Mouse (Mus musculus) MEL (cell line): ENCODE measurements around the gene Olfr49. TPM values are rescaled to one million over a fixed set of nuclear protein-coding genes. Genes with fewer than 3 reads are reported as not detected.

Source experiments
- DNase-seq: peaks from one replicate; pipeline ENCODE4 v3.0.0; 2011; ENCODE audit warnings: low read depth, low spot score
- H3K27ac ChIP-seq: 2 replicates; pipeline ENCODE4 v1.5.1; 2012; ENCODE audit warnings: low read depth, mild to moderate bottlenecking, control low read depth, low read length, moderate library complexity; ENCODE audit not compliant: control insufficient read depth
- H3K27me3 ChIP-seq, 2 experiments: fragments of 150-350 bp in 1 of 2; sonication (generic) in 1 of 2; 2 replicates each; pipeline ENCODE4 v1.6.1; 2012; ENCODE audit warnings: low read length in 2 of 2, mild to moderate bottlenecking in 2 of 2, improper control_type of control experiment in 1 of 2, moderate library complexity in 1 of 2; ENCODE audit not compliant: insufficient read depth in 2 of 2, control insufficient read depth in 1 of 2
- H3K36me3 ChIP-seq, 2 experiments: 2 replicates each; pipeline ENCODE4 v1.6.1; 2012 to 2014; ENCODE audit warnings: low read length in 2 of 2, improper control_type of control experiment in 1 of 2, inconsistent platforms in 1 of 2, mild to moderate bottlenecking in 1 of 2; ENCODE audit not compliant: insufficient read depth in 2 of 2, control insufficient read depth in 1 of 2
- H3K4me1 ChIP-seq, 2 experiments: fragments of 150-350 bp in 1 of 2; sonication (generic) in 1 of 2; 2 replicates each; pipeline ENCODE4 v1.6.1; 2012; ENCODE audit warnings: low read length in 2 of 2, improper control_type of control experiment in 1 of 2, mild to moderate bottlenecking in 1 of 2; ENCODE audit not compliant: insufficient read depth in 2 of 2, control insufficient read depth in 1 of 2
- H3K4me3 ChIP-seq, 2 experiments: fragments of 150-350 bp in 1 of 2; sonication (generic) in 1 of 2; 2 replicates each; pipeline ENCODE4 v1.5.1; 2012; ENCODE audit warnings: low read depth in 2 of 2, low read length in 2 of 2, mild to moderate bottlenecking in 2 of 2, moderate library complexity in 2 of 2, control low read depth in 1 of 2, improper control_type of control experiment in 1 of 2; ENCODE audit not compliant: control insufficient read depth in 1 of 2, insufficient read depth in 1 of 2
- H3K79me2 ChIP-seq: 2 replicates; pipeline ENCODE4 v1.6.1; 2012; ENCODE audit warnings: mild to moderate bottlenecking, low read length, moderate library complexity; ENCODE audit not compliant: control insufficient read depth, poor library complexity, insufficient read depth
- H3K9ac ChIP-seq: 2 replicates; pipeline ENCODE4 v1.6.1; 2012; ENCODE audit warnings: low read depth, mild to moderate bottlenecking, control low read depth, low read length, moderate library complexity; ENCODE audit not compliant: control insufficient read depth, poor library complexity, severe bottlenecking
- H3K9me3 ChIP-seq: fragments of 150-350 bp; sonication (generic); replicated peaks from 2 replicates; pipeline ENCODE4 v1.6.1; 2012; ENCODE audit warnings: mild to moderate bottlenecking, low read length, improper control_type of control experiment, moderate library complexity; ENCODE audit not compliant: insufficient read depth
- CHD1 ChIP-seq: IDR thresholded peaks from 2 replicates; pipeline ENCODE4 v1.6.1; 2012; ENCODE audit warnings: low read depth, mild to moderate bottlenecking, inconsistent platforms, low read length, improper control_type of control experiment
- CTCF ChIP-seq, 3 experiments: IDR thresholded peaks in 2 of 3; conservative IDR thresholded peaks in 1 of 3; 2 replicates each; pipeline ENCODE4 v1.5.1; 2011 to 2012; ENCODE audit warnings: low read length in 3 of 3, low read depth in 2 of 3, mild to moderate bottlenecking in 2 of 3, improper control_type of control experiment in 1 of 3, inconsistent platforms in 1 of 3, mixed read lengths in 1 of 3, moderate library complexity in 1 of 3; ENCODE audit not compliant: control insufficient read depth in 1 of 3, insufficient read depth in 1 of 3, poor library complexity in 1 of 3, severe bottlenecking in 1 of 3
- E2F4 ChIP-seq: IDR thresholded peaks from 2 replicates; pipeline ENCODE4 v1.6.1; 2011; ENCODE audit warnings: low read depth, low read length, improper control_type of control experiment, borderline replicate concordance
- ETS1 ChIP-seq: IDR thresholded peaks from 2 replicates; pipeline ENCODE4 v1.6.1; 2012; ENCODE audit warnings: low read depth, mild to moderate bottlenecking, inconsistent platforms, low read length, improper control_type of control experiment, moderate library complexity
- GABPA ChIP-seq: IDR thresholded peaks from 2 replicates; pipeline ENCODE4 v1.6.1; 2012; ENCODE audit warnings: low read depth, mild to moderate bottlenecking, inconsistent platforms, low read length, improper control_type of control experiment, moderate library complexity
- JUND ChIP-seq: IDR thresholded peaks from 2 replicates; pipeline ENCODE4 v1.6.1; 2011; ENCODE audit warnings: low read depth, mild to moderate bottlenecking, improper control_type of control experiment, low read length
- KAT2A ChIP-seq: conservative IDR thresholded peaks from 2 replicates; pipeline ENCODE4 v1.6.1; 2012; ENCODE audit warnings: low read depth, low read length, improper control_type of control experiment, inconsistent platforms
- MAZ ChIP-seq: IDR thresholded peaks from 2 replicates; pipeline ENCODE4 v1.6.1; 2012; ENCODE audit warnings: low read depth, mild to moderate bottlenecking, inconsistent platforms, low read length, improper control_type of control experiment
- MXI1 ChIP-seq: IDR thresholded peaks from 2 replicates; pipeline ENCODE4 v1.6.1; 2011; ENCODE audit warnings: mild to moderate bottlenecking, low read depth, low read length, improper control_type of control experiment
- POLR2A ChIP-seq, 2 experiments: IDR thresholded peaks; 2 replicates each; pipeline ENCODE4 v1.6.1; 2011 to 2012; ENCODE audit warnings: low read length in 2 of 2, mild to moderate bottlenecking in 2 of 2, control low read depth in 1 of 2, improper control_type of control experiment in 1 of 2, low read depth in 1 of 2, moderate library complexity in 1 of 2; ENCODE audit not compliant: control insufficient read depth in 1 of 2, insufficient read depth in 1 of 2, poor library complexity in 1 of 2
- RCOR1 ChIP-seq: IDR thresholded peaks from 2 replicates; pipeline ENCODE4 v1.6.1; 2012; ENCODE audit warnings: low read depth, mild to moderate bottlenecking, inconsistent platforms, low read length, improper control_type of control experiment
- SMC3 ChIP-seq: IDR thresholded peaks from 2 replicates; pipeline ENCODE4 v1.6.1; 2011; ENCODE audit warnings: low read depth, low read length, improper control_type of control experiment
- TCF12 ChIP-seq: IDR thresholded peaks from 2 replicates; pipeline ENCODE4 v1.6.1; 2014; ENCODE audit warnings: low read depth, mild to moderate bottlenecking, inconsistent platforms, low read length, improper control_type of control experiment, moderate library complexity
- USF1 ChIP-seq: IDR thresholded peaks from 2 replicates; pipeline ENCODE4 v1.6.1; 2014; ENCODE audit warnings: low read depth, mild to moderate bottlenecking, inconsistent platforms, low read length, improper control_type of control experiment, moderate library complexity
- ZKSCAN1 ChIP-seq: IDR thresholded peaks from 2 replicates; pipeline ENCODE4 v1.6.1; 2012; ENCODE audit warnings: low read depth, mild to moderate bottlenecking, inconsistent platforms, low read length, improper control_type of control experiment, moderate library complexity
- polyA plus RNA-seq, 2 experiments: library from polyadenylated mRNA; stranded (reverse) in 1 of 2; unstranded in 1 of 2; fragments of >175 nt in 1 of 2; fragments of >200 nt in 1 of 2; gene quantifications; 2 replicates each; pipeline versions ENCODE4 v1.2.1 to v1.2.4; 2012; ENCODE audit warnings: low replicate concordance in 2 of 2, low read depth in 1 of 2; ENCODE audit not compliant: insufficient read length in 2 of 2, insufficient read depth in 1 of 2, missing spikeins in 1 of 2
- total RNA-seq: library from RNA; depleted of rRNA; stranded (reverse); fragments of 300-350 nt; gene quantifications from 2 replicates; pipeline ENCODE4 v1.2.3, GENCODE M21; 2012

Gene Olfr49
- total and polyA plus RNA-seq, 3 experiments: not detected

- H3K27ac ChIP-seq: no peak overlapping the region
- peaks cover 2 to 7% of the 10 kb centered on the region in 2 experiments; a peak in 3 of 4 replicates for H3K4me1 ChIP-seq
- H3K4me3 ChIP-seq: no peak overlapping the region
- H3K9ac ChIP-seq: no peak overlapping the region
- TF ChIP-seq MXI1 (no peak), MAZ (no peak), JUND (no peak), ETS1 (peak; percentile 53; the same call in 1 of the 2 replicates), CHD1 (no peak), TCF12 (no peak), USF1 (peak; percentile 27; the same call in 1 of the 2 replicates)
- peak; percentile 40 for DNase-seq
- H3K36me3 ChIP-seq: peaks cover 0 to 9% of the 10 kb centered on the region in 2 experiments; a peak in 2 of 4 replicates
- H3K27me3 ChIP-seq: peaks cover 0 to 2% of the 10 kb centered on the region in 2 experiments; a peak in 1 of 4 replicates
- no peaks in the 10 kb centered on the region for H3K79me2 ChIP-seq
- no peaks in the 10 kb centered on the region for H3K9me3 ChIP-seq
Observed at GRCm38 (mm10) chr14:54300136-54300535, 15.4 kb upstream of the Olfr49 start.

GRCm38 (mm10) chr14:54276446-54276845, 8.3 kb downstream of the Olfr49 start:
- Histone ChIP-seq H3K9me3 (no peaks in the 10 kb centered on the region), H3K4me3 (no peak overlapping the region), H3K4me1 (no peaks in the 10 kb centered on the region), H3K27me3 (peaks cover 7 to 9% of the 10 kb centered on the region in 2 experiments), H3K9ac (no peak overlapping the region), H3K27ac (no peak overlapping the region), H3K36me3 (no peaks in the 10 kb centered on the region), H3K79me2 (no peaks in the 10 kb centered on the region)
- no peak for DNase-seq
- TF ChIP-seq POLR2A (IDR thresholded peaks at IDR 0.05; ENCODE audit: control insufficient read depth in 1 of 2, insufficient read depth in 1 of 2, low read depth in 1 of 2, low read length in 2 of 2, poor library complexity in 1 of 2) (no peak), GABPA (no peak), E2F4 (no peak), KAT2A (no peak), SMC3 (no peak), CTCF (IDR thresholded peaks at IDR 0.05 in 2 of 3, conservative IDR thresholded peaks at IDR 0.05 in 1 of 3; ENCODE audit: control insufficient read depth in 1 of 3, insufficient read depth in 1 of 3, low read depth in 2 of 3, low read length in 3 of 3, poor library complexity in 1 of 3, severe bottlenecking in 1 of 3) (no peak), ZKSCAN1 (no peak)

GRCm38 (mm10) chr14:54272696-54273095, 12.0 kb downstream of the Olfr49 start:
- Histone ChIP-seq H3K4me3 (no peak overlapping the region), H3K79me2 (no peaks in the 10 kb centered on the region), H3K9me3 (no peaks in the 10 kb centered on the region), H3K36me3 (no peaks in the 10 kb centered on the region), H3K27me3 (peaks cover 2 to 4% of the 10 kb centered on the region in 2 experiments; a peak in 3 of 4 replicates), H3K9ac (no peak overlapping the region), H3K27ac (no peak overlapping the region), H3K4me1 (no peaks in the 10 kb centered on the region)
- TF ChIP-seq RCOR1: no peak
- no peak for DNase-seq
